Mouse (Mus musculus): ENCODE measurements around the gene Vps25.
A peak's percentile ranks its signal among the peaks of the same experiment; 100 is the strongest.

Gene Vps25

DNA sequence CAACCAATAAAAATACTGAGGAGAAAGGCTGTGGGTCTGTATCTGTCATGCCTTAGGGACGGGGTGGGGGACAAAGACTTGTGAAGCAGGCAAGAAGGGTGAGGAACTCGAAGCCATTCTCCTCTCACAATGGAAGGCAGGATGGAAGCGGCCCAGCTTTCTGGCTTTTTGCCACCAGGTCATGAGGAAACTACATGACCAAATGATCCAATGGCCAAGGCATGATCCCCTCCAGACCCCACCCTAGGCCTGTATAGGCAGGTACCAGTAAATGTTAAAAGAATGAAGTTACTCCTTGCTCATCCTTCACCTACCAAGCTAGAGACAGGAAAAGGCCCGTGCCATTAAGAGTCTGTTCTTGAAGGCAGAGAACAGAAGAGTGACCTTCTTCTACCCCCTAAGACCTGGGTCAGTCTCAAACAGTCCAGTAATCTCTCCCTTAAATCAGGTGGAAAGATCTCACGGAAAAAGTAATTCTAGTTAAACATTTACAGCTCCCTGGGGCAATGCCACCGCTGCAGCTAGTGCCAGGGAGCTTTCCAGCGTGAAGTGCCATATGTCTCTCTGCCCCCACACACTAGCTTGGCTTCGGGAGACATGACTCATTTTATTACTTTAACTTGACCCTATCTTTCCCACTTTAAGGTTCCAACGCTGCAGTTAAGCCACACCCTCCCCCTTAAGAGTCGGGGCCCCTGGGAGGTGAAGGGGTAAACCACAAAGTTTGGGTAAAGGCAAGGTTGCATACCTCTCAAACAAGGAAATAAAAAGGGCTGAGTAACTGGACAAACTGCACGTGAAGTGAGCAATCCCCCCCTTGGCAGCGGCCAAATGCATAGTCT, 24.1 kb downstream of the Vps25 start:
- DNase-seq = no peak

DNA sequence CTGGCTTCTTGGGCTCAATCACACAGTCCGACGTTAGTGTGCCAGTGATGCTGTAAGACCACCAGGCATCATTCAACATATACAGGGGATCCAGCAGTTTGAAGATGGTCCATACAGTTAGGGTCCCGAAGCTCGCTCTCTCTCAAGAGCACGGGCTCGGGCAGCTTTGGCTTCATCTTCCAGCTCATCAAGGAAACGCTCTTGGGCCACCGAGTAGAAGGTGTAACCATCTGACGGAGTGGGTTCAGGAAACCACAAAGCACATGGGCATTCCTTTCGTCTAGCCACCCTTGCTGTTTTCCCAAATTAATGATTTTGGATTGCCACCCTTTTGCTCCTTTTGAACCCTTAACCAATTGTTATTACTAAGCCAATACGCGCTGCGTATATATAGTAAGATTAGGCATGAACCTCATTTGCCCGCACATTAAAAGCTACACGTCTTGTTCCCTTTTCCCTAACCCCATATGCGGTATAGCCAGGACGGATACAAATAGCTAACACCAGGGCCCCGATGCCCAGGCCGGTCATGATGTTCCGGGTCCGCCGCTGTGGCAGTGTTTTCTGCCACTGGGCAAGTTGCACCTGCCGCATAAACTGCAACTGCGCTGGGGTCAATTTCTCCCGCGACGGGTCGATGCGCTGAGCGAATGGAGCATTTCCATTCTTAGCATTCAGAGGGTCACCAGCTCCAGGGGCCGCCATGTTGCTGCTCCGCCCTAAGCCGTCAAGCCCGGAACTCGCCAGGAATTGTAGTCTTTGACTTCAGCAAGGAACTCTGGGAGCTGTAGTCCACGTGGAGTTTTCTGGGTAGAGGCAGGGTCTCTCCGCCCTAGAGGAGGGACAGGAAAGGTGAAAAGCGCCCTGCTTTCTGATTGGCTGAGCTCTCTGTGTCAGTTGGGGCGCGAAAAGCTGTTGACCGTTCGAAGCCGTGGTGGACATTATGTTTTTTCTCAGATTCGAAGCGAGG, 25.0 kb downstream of the Vps25 start, which contains the start of the genes Cntd1 and Coa3:
Cntd1 (plus strand) TSS at position 790 of the 970 bp plus-strand sequence.
Coa3 (minus strand) TSS at position 892 of the 970 bp plus-strand sequence.
- peak; percentile 90 for DNase-seq

DNA sequence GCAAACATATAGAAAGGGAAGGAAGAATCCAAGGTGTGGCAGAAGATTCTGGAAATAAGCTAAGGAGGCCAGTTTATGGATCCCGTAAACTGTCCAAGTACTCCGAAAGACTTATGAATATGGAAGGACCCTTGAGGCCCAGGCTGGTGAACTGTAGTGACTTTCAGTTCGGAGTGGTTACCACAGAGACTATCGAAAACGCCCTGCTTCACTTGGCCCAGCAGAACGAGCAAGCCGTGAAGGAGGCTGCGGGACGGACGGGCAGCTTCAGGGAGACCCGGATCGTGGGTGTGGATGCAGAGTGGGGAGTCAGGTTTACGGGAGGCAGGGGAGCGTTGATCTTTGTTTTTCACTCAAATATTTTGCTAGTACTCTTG, 25.7 kb downstream of the Vps25 start:
- DNase-seq = peak; percentile 26

DNA sequence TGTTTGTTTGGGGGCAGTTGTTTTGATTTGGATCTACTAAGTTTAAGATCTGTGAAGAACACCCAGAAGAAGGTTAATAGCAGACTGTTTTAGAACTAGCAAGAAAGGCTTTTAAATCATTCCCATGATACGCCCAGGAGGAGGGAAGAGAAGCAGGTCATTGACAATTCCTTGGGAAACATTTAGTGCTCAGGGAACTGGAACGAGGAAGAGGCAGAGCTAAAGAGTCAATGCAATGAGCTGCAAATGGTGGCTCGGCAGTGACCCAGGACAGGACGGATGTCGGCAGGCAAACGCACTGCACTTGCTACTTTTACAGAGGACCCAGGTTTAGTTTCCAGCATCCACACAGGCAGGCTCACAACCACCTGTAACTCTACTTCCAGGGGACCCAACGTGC, 27.3 kb downstream of the Vps25 start:
- no peak for DNase-seq

DNA sequence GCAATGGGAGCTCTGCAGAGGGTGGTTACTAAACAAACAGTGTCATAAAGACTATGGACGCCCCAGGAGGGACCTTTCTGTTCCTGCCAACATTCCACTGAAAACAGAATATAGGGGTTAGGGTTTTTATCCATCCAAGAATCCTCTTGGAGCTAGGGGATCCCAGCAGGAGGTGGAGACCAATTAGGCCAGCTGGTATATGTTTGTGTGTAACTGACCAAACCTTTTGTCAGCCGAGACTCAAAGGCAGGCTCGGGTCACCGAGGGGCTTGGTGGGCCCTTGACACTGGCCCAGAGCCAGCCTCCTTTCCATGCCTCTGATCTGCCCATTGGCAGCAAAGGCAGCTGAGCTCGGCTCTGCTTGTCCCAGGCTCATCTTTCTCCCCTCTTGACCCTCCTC, 29.4 kb downstream of the Vps25 start:
- no peak for DNase-seq

DNA sequence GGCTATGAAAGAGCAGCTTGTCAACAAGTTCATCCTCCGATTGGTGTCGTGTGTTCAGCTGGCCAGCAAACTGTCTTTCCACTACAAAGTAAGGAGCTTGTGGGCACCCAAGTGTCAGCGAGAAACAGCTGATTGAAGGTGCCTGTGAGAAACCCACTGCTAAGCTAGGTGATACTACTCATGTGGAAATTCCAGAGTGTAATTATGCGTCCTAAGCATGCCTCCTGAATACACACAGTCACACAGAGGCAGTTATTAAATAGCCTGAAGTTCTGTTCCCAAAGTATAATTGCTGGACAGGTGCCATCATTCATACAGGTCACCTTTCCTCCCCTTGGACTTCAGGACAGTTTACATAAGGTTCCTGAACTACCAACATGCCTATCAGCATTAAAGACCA, 30.3 kb downstream of the Vps25 start:
- no peak for DNase-seq

DNA sequence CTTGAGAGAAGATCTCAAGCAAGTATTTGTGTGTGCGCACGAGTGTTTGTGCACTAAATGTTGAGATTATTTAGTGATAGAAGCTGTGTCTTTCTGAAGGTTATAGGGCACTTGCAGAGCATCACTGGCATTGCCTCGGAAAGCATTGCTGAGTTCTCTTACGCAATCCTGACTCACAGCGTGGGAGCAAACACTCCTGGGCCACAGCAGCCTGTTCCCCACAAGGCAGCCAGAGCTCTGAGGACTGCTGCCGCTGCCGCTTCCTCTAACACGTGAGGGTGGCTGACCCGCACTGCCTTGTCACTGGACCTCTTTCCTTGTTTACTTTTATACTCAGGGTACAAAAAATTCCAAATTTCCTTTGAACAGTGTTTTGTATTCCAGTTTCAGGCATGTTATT, 33.8 kb downstream of the Vps25 start:
- DNase-seq = no peak

DNA sequence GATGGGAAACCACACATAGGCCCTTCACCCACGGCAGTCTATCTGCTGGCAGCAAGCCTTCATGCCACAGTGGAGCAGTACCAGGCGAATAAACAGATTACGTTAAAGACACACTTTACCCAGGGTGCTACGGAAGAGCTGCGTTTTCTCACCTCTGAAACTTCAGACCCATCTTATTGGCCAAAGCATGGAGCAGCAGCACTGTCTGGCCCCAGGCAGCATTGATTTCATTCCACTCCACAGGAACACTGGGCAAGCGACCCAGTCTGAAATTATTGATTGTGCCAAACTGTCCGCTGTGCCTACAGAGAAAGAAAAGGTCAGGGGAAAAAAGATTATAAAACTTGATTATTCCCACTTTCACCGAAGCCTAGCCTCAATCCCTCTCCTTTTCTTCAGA, 37.7 kb downstream of the Vps25 start:
- no peak for DNase-seq

DNA sequence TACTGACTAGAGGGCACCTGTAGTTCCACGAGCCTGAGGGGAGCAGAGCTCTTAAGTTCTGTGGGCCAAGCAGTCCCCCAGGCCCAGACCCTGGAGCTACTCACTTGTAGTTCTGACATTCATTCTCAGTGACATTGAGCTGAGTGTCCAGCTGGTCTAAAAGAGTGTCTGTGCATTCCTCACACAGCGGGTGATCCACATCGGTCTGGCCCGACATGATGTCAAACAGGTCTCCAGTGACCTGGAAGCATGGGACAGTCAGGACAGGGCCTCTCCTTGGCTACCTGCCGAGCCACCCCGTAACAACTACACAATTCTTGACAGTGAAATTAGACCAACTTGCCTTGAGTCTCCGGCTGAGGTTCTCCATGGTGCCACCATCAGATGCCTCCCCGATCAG, 41.7 kb downstream of the Vps25 start:
- DNase-seq = no peak

DNA sequence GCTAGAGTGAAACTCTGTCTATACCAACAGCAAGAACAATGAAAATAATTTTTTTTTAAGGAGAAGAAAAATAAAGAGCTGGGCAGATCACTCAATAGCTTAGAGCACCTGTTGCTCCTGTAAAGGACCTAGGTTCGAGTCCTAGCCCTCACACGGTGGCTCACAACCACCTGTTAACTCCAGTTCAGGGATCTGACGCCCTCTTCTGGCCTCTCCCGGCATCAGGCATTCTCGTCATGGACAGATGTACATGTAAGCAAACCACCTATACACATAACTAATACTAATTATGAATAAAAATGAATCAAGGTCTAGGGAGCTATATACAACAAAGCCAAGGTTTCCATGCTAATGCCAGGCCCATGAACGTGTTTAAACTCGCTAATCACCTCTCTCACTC, 47.4 kb downstream of the Vps25 start:
- no peak for DNase-seq

DNA sequence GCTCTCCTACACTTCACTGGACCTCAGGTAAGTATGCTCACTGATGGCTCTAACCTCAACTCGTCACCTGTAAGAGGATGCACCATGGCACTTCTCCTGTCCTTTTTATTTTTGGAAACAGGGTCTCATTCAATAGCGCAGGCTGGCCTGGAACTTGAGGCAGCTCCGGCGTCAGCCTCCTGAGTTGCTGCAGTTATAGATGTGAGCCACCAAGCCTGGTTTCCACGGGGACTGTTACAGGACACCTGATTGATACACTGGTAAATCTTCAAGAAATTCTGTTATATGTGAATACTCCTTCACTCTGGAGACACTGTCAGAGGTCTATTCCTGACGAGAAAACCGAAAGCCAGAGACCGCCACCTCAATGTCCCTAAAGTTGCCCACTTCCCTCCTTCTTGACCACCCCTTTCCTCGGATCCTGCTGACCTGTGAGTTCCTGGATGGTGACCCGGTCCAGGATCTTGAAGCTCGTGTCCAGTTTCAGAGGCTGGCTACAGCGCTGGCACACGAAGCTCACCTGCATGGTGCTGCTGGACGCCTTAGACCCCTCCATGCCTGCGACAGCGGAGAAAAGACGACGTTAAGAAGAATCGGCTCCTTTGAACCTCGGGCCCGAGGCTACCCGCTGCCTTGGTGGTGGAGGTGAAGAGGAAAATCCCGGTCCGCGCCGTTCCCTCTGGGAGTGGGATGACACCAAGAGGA, 47.9 kb downstream of the Vps25 start:
- no peak for DNase-seq

DNA sequence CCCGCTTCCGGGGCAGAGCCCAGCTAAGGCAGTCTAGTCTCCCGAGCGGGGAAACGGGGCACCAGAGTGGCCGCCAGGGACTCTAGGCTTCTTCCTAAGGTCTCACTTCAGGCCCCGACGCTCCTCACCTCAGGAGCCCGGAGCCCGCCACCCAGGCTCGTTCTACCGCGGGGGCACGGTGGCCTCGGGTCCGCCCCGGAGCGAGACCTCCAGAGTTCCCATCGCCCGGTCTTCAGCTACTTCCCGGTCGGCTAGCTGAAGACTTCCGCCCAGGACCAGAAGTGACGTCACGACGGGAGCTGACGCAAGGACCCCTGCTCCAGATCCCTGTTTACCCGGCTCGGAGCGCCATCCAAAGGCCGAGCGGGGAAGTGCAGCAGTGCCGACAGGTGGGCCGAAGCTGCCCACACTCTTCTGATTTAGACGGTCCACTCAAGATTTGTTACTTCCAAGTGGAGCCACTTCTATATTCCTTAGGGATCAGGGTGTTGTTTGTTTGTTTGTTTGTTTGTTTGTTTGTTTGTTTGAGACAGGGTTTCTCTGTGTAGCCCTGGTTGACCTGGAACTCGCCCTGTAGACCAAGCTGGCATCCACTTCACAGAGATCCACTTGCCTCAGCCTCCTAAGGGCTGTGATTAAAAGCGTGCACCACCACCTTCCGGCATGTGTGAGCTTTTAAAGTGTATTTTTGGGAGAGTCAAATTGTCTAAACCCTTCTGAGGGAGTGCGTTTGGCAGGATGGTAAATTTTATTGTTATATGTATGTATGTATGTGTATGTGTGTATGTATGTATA, 48.7 kb downstream of the Vps25 start, which contains the start of gene Becn1:
Becn1 (minus strand) TSS at position 283 of the 795 bp plus-strand sequence.
- peak; percentile 95 for DNase-seq

DNA sequence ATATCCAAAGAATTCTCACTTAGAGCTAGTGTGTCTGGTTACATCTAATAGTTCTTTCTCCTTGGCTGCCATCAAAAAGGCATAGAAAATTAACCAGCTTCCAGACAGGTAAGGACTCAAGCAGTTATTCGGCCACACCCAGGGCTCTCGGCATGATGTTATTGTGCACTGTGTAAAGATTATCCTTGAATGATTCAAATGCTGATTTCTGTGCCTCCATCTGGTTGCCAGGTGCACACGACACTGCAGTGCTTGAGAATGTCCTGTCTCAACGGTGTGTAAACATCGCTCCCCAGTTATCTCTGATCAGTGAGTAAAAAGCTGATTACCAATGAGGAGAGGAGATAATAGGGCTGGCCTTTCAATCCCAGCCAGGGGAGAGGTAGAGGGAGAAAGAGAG, 54.2 kb downstream of the Vps25 start:
- no peak for DNase-seq

Data from thymus, postnatal 14 days (tissue).